In the genomic region with DNA sequence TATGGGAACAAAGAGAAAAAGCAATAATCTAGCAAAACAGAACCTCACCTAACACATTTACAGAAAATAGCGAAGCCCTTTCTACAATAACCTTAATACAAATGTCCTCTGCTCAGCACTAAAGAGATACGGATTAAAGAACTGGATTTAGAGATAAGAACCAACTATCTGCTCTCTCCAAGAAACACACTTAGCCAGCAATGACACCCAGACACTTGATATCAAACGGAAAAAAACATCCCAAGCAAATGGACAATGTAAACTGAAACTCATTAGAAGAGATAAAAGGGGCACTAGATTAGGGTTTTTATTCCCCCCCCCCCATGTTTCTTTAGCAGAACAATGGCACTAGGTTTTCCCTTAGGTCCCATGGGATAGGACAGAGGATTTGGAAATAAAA, we compare ENCODE assay signal across 24 mouse cellular contexts. TPM values are rescaled to one million over a fixed set of nuclear protein-coding genes. Genes with fewer than 3 reads are reported as not detected.
A peak's percentile ranks its signal among the peaks of the same experiment; 100 is the strongest.
DNase-seq lines count a peak whose midpoint lies in the region; ATAC-seq and TF ChIP-seq lines count a peak whose summit lies in the region.
"Had no signal": no experiment of that assay in that cellular context is flagged by ENCODE, and none has a peak within 500 bp of the region (broad histone marks: within the 10 kb centered on the region; RNA-seq: fewer than 3 reads in every experiment).

No protein-coding gene starts in this region.

- TF ChIP-seq POLR2A in heart, adult 2 months (IDR thresholded peaks at IDR 0.05; ENCODE audit: insufficient read depth, low read depth, low read length) = no peak
- no peak for TF ChIP-seq POLR2A in cerebellum, adult 2 months (IDR thresholded peaks at IDR 0.05; ENCODE audit: borderline replicate concordance, insufficient read depth, low read length)

- H3K27ac ChIP-seq in heart, adult 2 months = peak overlapping the region; percentile 50; the same call in 1 of the 2 replicates
- H3K27ac ChIP-seq in liver, embryonic 15.5 days (replicated peaks) = peak overlapping the region; percentile 57
- no peak overlapping the region for H3K27ac ChIP-seq in cerebellum, adult 2 months (ENCODE audit: insufficient read depth, low read length)
- H3K27ac ChIP-seq: forebrain, embryonic 10.5 days; forebrain, embryonic 15.5 days; hindbrain, embryonic 14.5 days; macrophage; midbrain, embryonic 10.5 days had no signal

- DNase-seq in heart, adult 2 months = no peak
- no peak for DNase-seq in heart, postnatal 14 days
- peak; percentile 48 for DNase-seq in c-Kit-positive CD71-positive TER-119-positive erythroid progenitor cells, embryonic 14.5 days (ENCODE audit: low spot score)
- DNase-seq in kidney, adult 8-10 months = no peak
- DNase-seq in cerebellum, adult 2 months = no peak
- DNase-seq: adrenal gland, postnatal 14 days; cerebellum, adult 18-20 months; cerebellum, postnatal 25 days; kidney, postnatal 14 days; layer of hippocampus, adult 9-11 months; lung, postnatal 10 days; right cerebral cortex, adult 18-20 months; spleen, adult 18-20 months; thymus, postnatal 25 days had no signal

- ATAC-seq in liver, embryonic 15.5 days (ENCODE audit: insufficient read depth) = peak; percentile 61
- ATAC-seq in frontal cortex, adult (ENCODE audit: low TSS enrichment) = no peak
- ATAC-seq: forebrain, embryonic 15.5 days; intestine, postnatal 0 days; midbrain, embryonic 16.5 days had no signal

- H3K4me1 ChIP-seq in heart, adult 2 months (ENCODE audit: control insufficient read depth, insufficient read depth, low read length) = peaks cover 8% of the 10 kb centered on the region
- peaks cover 30% of the 10 kb centered on the region for H3K4me1 ChIP-seq in liver, embryonic 15.5 days (replicated peaks)
- H3K4me1 ChIP-seq in cerebellum, adult 2 months (ENCODE audit: control insufficient read depth, insufficient read depth, low read length) = no peaks in the 10 kb centered on the region
- H3K4me1 ChIP-seq: forebrain, embryonic 15.5 days had no signal

- peak overlapping the region; percentile 36 for H3K4me2 ChIP-seq in liver, embryonic 15.5 days
- H3K4me2 ChIP-seq: forebrain, embryonic 15.5 days; heart, embryonic 15.5 days; hindbrain, embryonic 14.5 days had no signal

- 35% methylated on average over 3 of the region's 3 CpGs for WGBS in heart, adult 2 months
- 11% methylated on average over 3 of the region's 3 CpGs for WGBS in liver, embryonic 15.5 days (ENCODE audit: insufficient replicate concordance)
- 82% methylated on average over 3 of the region's 3 CpGs for WGBS in cerebellum, adult 2 months

- no peaks in the 10 kb centered on the region for H3K27me3 ChIP-seq in heart, adult 2 months (ENCODE audit: control insufficient read depth, insufficient read depth, low read length)
- H3K27me3 ChIP-seq in liver, embryonic 15.5 days = no peaks in the 10 kb centered on the region
- H3K27me3 ChIP-seq in cerebellum, adult 2 months (ENCODE audit: control insufficient read depth, insufficient read depth, low read length) = no peaks in the 10 kb centered on the region
- H3K27me3 ChIP-seq: forebrain, embryonic 15.5 days; heart, embryonic 15.5 days had no signal

- intact Hi-C loops in heart, adult 2 months (cut with DNase I) = no loop called here
- intact Hi-C loops in heart, postnatal 14 days (cut with DNase I) = no loop called here

- H3K9ac ChIP-seq in heart, adult 2 months (ENCODE audit: low read depth, low read length) = no peak overlapping the region
- H3K9ac ChIP-seq in liver, embryonic 15.5 days = no peak overlapping the region
- H3K9ac ChIP-seq: forebrain, embryonic 15.5 days; heart, embryonic 15.5 days; hindbrain, embryonic 14.5 days had no signal

- H3K79me2 ChIP-seq in heart, adult 2 months (replicated peaks; ENCODE audit: control insufficient read depth, insufficient read depth, low read length) = no peaks in the 10 kb centered on the region

- no peaks in the 10 kb centered on the region for H3K9me3 ChIP-seq in liver, embryonic 15.5 days (replicated peaks)
- H3K9me3 ChIP-seq: forebrain, embryonic 10.5 days; forebrain, embryonic 15.5 days; heart, embryonic 15.5 days; midbrain, embryonic 10.5 days had no signal

- H3K4me3 ChIP-seq in heart, adult 2 months = no peak overlapping the region
- no peak overlapping the region for H3K4me3 ChIP-seq in liver, embryonic 15.5 days (replicated peaks)
- no peak overlapping the region for H3K4me3 ChIP-seq in cerebellum, adult 2 months (replicated peaks; ENCODE audit: insufficient read depth, low read depth, low read length)
- H3K4me3 ChIP-seq: forebrain, embryonic 10.5 days; forebrain, embryonic 15.5 days; heart, embryonic 15.5 days; midbrain, embryonic 10.5 days had no signal

- no peak for TF ChIP-seq EP300 in heart, adult 2 months (IDR thresholded peaks at IDR 0.05; ENCODE audit: insufficient read depth, low read depth, low read length)

- no peak for TF ChIP-seq CTCF in heart, adult 2 months (IDR thresholded peaks at IDR 0.05)
- no peak for TF ChIP-seq CTCF in cerebellum, adult 2 months (IDR thresholded peaks at IDR 0.05; ENCODE audit: borderline replicate concordance, insufficient read depth, low read depth, low read length)

- peaks cover 8% of the 10 kb centered on the region; the same call in 1 of the 2 replicates for H3K36me3 ChIP-seq in heart, adult 2 months (ENCODE audit: control insufficient read depth, insufficient read depth, low read length)
- no peaks in the 10 kb centered on the region for H3K36me3 ChIP-seq in liver, embryonic 15.5 days (replicated peaks)
- H3K36me3 ChIP-seq: forebrain, embryonic 10.5 days; forebrain, embryonic 15.5 days; heart, embryonic 15.5 days; midbrain, embryonic 10.5 days had no signal

RNA-seq across cellular contexts. Expression of a gene that starts 28.6 kb away (rescaled TPM):
- total RNA-seq in heart, adult 2 months (2021) = 10 to 100 TPM; 24.0 to 25.5 TPM
- 24.0 and 28.1 TPM in 2 replicates for polyA plus RNA-seq in heart, adult 2 months (2012; rRNA removed)
- 10 to 100 TPM; 22.4 TPM for total RNA-seq in heart, postnatal 14 days (2021)
- polyA plus RNA-seq in liver, embryonic 15.5 days (2015; fragmentation: Nextera tagmentation; extraction: Ambion mirVana) = 19.6 and 20.4 TPM in 2 replicates
- polyA plus RNA-seq in cerebellum, adult 2 months (2012; rRNA removed) = 36.7 and 37.8 TPM in 2 replicates

RNA-seq across cellular contexts. Expression of a gene that starts 45.3 kb away (rescaled TPM):
- total RNA-seq in heart, adult 2 months (2021) = 1 to 10 TPM; 5.7 to 6.6 TPM
- polyA plus RNA-seq in heart, adult 2 months (2012; rRNA removed) = 4.6 and 6.8 TPM in 2 replicates
- 10 to 100 TPM; 11.9 to 13.4 TPM for total RNA-seq in heart, postnatal 14 days (2021)
- 0.96 and 1.3 TPM in 2 replicates for polyA plus RNA-seq in liver, embryonic 15.5 days (2015; fragmentation: Nextera tagmentation; extraction: Ambion mirVana)
- 5.1 and 5.2 TPM in 2 replicates for polyA plus RNA-seq in cerebellum, adult 2 months (2012; rRNA removed)
